Mouse (Mus musculus) 416B (cell line): ENCODE measurements around the gene B9d1.

ENCODE experiments used
- DNase-seq: peaks from one replicate; pipeline ENCODE4 v3.0.0; 2011; ENCODE audit warnings: low read depth

B9d1 gene

GRCm38 (mm10) chr11:61540642-61541041 is 35.7 kb downstream of the B9d1 start:
- no peak for DNase-seq

GRCm38 (mm10) chr11:61541106-61541505 is 36.2 kb downstream of the B9d1 start:
- no peak for DNase-seq

- DNase-seq, result no peak
Observed at GRCm38 (mm10) chr11:61545586-61545985, 40.6 kb downstream of the B9d1 start.

DNA sequence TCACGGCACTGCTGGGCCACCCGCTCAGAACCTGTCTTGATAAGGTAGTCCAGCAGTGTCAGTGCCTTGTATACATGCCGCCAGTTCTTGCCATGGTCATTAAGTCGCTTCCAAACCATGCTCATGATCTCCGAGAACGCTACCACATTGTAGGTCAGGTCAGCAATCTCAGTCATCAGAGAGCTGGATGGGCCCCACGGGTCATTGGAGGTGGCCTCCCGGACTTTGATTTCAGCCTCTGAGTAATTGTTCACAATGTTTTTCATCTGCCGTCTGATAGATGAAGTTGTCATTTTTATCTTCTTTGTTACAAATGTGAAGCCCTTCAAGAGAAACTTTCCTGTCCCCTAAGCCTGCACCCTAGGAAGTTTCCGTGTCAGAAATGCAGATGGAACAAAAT is 41.5 kb downstream of the B9d1 start:
- no peak for DNase-seq

DNA sequence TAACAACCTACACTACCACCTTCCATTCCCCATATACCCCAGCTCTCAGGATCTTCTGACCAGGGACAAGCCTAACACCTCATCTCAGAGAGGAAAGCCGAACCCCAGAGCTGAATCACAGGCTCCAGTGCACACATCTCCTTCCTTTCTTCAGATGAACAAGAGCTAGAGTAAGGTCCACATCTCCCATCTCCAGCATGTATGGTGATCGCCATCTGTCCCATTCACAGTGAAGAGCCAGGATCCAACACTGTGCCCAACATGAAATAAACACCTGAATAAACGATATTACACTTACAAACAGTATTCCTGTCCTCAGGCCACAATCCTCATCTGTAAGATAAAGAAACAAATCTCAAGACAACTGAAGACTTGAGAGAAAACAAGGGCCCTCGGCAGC is 42.8 kb downstream of the B9d1 start:
- DNase-seq, result no peak

GRCm38 (mm10) chr11:61550631-61551030 is 45.7 kb downstream of the B9d1 start:
- DNase-seq, result no peak

DNA sequence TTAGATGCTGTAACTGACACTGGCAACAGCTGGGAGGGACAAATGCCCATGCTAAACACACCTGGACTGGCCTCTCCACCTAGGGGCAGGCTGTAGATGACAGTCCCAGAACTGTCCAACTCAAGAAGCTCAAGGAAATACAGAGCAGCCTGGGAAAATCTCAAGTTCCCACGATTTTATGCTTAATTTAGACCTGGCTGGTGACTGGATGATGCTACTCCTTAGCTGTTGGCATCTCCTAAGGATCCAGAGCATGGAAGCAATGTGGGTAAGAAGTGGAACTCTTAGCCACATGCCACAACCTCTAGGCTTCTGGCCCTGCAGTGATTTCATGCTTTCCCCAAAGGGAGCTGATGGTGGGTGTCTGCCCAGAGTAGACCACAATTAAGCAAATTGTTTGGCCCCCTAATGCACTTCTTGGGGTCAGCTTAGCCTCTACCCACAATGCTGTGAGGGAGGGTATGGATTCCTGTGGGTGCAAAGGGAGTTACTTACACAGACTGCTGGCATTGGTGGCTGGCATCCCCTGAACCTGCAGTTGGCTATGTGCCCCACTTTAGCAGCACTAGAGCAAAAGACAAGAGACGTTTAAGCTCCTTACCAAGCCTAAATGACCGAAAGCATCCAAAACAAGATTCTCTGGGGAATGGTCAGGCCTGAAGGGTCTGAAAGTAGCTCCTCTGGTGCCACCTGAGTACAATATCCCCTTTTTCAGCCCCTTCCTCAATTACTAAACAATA is 48.2 kb downstream of the B9d1 start:
- no peak for DNase-seq

DNA sequence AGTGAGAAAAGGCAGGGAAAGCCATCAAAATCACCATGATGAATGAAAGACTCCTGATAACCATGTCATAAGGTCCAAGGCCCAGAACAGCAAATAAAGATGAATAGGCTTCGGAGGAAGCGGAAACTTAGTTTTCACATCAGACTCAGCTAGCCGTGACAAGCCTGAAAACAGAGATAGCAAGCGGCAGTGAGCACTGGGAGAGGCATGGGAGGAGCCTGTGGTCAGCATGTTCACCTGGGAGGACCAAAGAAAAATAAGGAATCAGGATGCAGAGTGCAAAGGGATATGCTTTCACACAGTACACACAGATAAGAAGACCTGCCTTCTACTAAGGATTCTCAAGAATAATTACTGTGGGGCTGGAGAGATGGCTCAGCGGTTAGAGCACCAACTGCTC is 54.6 kb downstream of the B9d1 start:
- no peak for DNase-seq

DNA sequence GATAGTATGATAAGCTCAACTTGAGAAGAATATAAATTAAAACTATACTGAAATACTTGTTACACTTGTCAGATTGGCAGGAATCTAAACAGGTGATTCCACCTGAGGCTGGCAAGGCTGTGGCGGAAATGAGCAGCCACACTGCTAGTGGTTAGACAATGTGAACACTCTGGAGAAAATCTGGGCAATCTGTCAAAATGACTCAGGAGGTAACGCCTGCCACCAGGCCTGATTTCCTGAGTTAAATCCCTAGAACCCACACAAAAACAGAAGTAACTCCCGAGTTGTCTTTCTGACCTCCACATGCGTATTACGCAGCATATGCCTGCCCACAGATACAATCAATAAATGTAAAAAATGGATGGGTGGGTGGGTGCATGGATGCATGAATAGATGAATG is 57.5 kb downstream of the B9d1 start:
- peak; percentile 59 for DNase-seq
